Mouse (Mus musculus): Measurements from ENCODE around the gene Jak2.

The Jak2 gene

GRCm38 (mm10) chr19:29253728-29254127 lies 2.1 kb downstream of the Jak2 start:
- DNase-seq = peak; percentile 92

GRCm38 (mm10) chr19:29254671-29255070 lies 3.0 kb downstream of the Jak2 start:
- DNase-seq = no peak

GRCm38 (mm10) chr19:29255327-29256027 lies 3.8 kb downstream of the Jak2 start:
- peak; percentile 38 for DNase-seq

- DNase-seq = no peak
Measured at GRCm38 (mm10) chr19:29261638-29262037, 10.0 kb downstream of the Jak2 start.

- DNase-seq = no peak
Measured at GRCm38 (mm10) chr19:29263492-29263891, 11.9 kb downstream of the Jak2 start.

GRCm38 (mm10) chr19:29265538-29265937 lies 13.9 kb downstream of the Jak2 start:
- peak; percentile 78 for DNase-seq

GRCm38 (mm10) chr19:29267075-29267868 lies 15.6 kb downstream of the Jak2 start:
- DNase-seq = no peak

- DNase-seq = no peak
Measured at GRCm38 (mm10) chr19:29268788-29269321, 17.2 kb downstream of the Jak2 start.

GRCm38 (mm10) chr19:29270226-29270625 lies 18.6 kb downstream of the Jak2 start:
- DNase-seq = no peak

- peak; percentile 63 for DNase-seq
Measured at GRCm38 (mm10) chr19:29271147-29271578, 19.5 kb downstream of the Jak2 start.

- DNase-seq = no peak
Measured at GRCm38 (mm10) chr19:29272011-29272809, 20.6 kb downstream of the Jak2 start.

GRCm38 (mm10) chr19:29276414-29276813 lies 24.8 kb downstream of the Jak2 start:
- no peak for DNase-seq

GRCm38 (mm10) chr19:29278944-29279587 lies 27.4 kb downstream of the Jak2 start:
- no peak for DNase-seq

GRCm38 (mm10) chr19:29285451-29285869 lies 33.8 kb downstream of the Jak2 start:
- no peak for DNase-seq

- DNase-seq = no peak
Measured at GRCm38 (mm10) chr19:29287863-29288262, 36.2 kb downstream of the Jak2 start.

GRCm38 (mm10) chr19:29291532-29291931 lies 39.9 kb downstream of the Jak2 start:
- DNase-seq = peak; percentile 5

- DNase-seq = no peak
Measured at GRCm38 (mm10) chr19:29292546-29292945, 40.9 kb downstream of the Jak2 start.

GRCm38 (mm10) chr19:29294756-29295155 lies 43.1 kb downstream of the Jak2 start:
- no peak for DNase-seq

- no peak for DNase-seq
Measured at GRCm38 (mm10) chr19:29296166-29296565, 44.5 kb downstream of the Jak2 start.

- no peak for DNase-seq
Measured at GRCm38 (mm10) chr19:29297366-29297765, 45.7 kb downstream of the Jak2 start.

- DNase-seq = no peak
Measured at GRCm38 (mm10) chr19:29300919-29301318, 49.3 kb downstream of the Jak2 start.

GRCm38 (mm10) chr19:29302119-29302518 lies 50.5 kb downstream of the Jak2 start:
- no peak for DNase-seq

Data from lung, postnatal 36 days (tissue).